ENCODE assay signal across 8 mouse cellular contexts in genomic region chr11:94629199-94629883, GRCm38 (mm10). TPM values are rescaled to one million over a fixed set of nuclear protein-coding genes. Genes with fewer than 3 reads are reported as not detected.
DNase-seq lines count a peak whose midpoint lies in the region; ATAC-seq and TF ChIP-seq lines count a peak whose summit lies in the region.

TSS of gene Lrrc59 (plus strand) at chr11:94629767.

- H3K4me2 ChIP-seq in forebrain, embryonic 15.5 days (replicated peaks): peak within 1 kb of the TSS; percentile 80

- intact Hi-C loops in heart, postnatal 25 days (cut with DNase I): no loop called here

- WGBS in forebrain, embryonic 15.5 days: 6% methylated on average over 41 of the region's 41 CpGs
- 2% methylated on average over 41 of the region's 41 CpGs for WGBS in lung, adult 2 months

- no peaks in the 10 kb centered on the region for H3K27me3 ChIP-seq in forebrain, embryonic 15.5 days

- H3K4me3 ChIP-seq in forebrain, embryonic 15.5 days: peak within 1 kb of the TSS; percentile 88
- H3K4me3 ChIP-seq in lung, adult 2 months (replicated peaks; ENCODE audit: extremely low read depth, low read depth, low read length): peak within 1 kb of the TSS; percentile 53

- peaks cover 24% of the 10 kb centered on the region for H3K36me3 ChIP-seq in forebrain, embryonic 15.5 days

- H3K4me1 ChIP-seq in forebrain, embryonic 15.5 days: peaks cover 16% of the 10 kb centered on the region
- H3K4me1 ChIP-seq in lung, adult 2 months (ENCODE audit: control insufficient read depth, insufficient read depth, low read length): peaks cover 4% of the 10 kb centered on the region

- peak within 1 kb of the TSS; percentile 74 for H3K9ac ChIP-seq in forebrain, embryonic 15.5 days (replicated peaks)

- peak; percentile 91 for DNase-seq in ES-CJ7 (ENCODE audit: low read depth, low spot score)
- peak; percentile 90 for DNase-seq in cerebellum, adult 11 months
- DNase-seq in heart, postnatal 25 days (ENCODE audit: low spot score): peak; percentile 89
- DNase-seq in layer of hippocampus, adult 18-20 months (ENCODE audit: low spot score in 2 of 2): peak; percentile 92 to 96
- DNase-seq in lung, adult 2 months: peak; percentile 95
- peak; percentile 87 for DNase-seq in thymus, adult 18-20 months

- H3K27ac ChIP-seq in forebrain, embryonic 15.5 days (replicated peaks): peak within 1 kb of the TSS; percentile 57

- TF ChIP-seq POLR2A in lung, adult 2 months (IDR thresholded peaks at IDR 0.05; ENCODE audit: borderline replicate concordance, extremely low read depth, low read depth, low read length): peak; percentile 63; the same call in 1 of the 2 replicates

- peak; percentile 71 for TF ChIP-seq CTCF in lung, adult 2 months (IDR thresholded peaks at IDR 0.05; ENCODE audit: insufficient read depth, low read length)

- H3K9me3 ChIP-seq in forebrain, embryonic 15.5 days: no peaks in the 10 kb centered on the region

- ATAC-seq in forebrain, embryonic 15.5 days (replicated peaks): peak; percentile 98
- ATAC-seq in neutrophil, adult 5-6 weeks (ENCODE audit: extremely low read depth, insufficient number of reproducible peaks, low FRiP score, poor library complexity, severe bottlenecking): peak; percentile 100

RNA-seq across cellular contexts. Expression of gene Lrrc59, which starts in this region (rescaled TPM):
- polyA plus RNA-seq in forebrain, embryonic 15.5 days (2015; fragmentation: Nextera tagmentation; extraction: Ambion mirVana): 160 and 164 TPM in 2 replicates
- 10 to 100 TPM; 32.1 to 33.4 TPM for total RNA-seq in heart, postnatal 25 days (2021)
- total RNA-seq in layer of hippocampus, adult 18-20 months (2021): 10 to 100 TPM; 78.3 to 87.0 TPM
- polyA plus RNA-seq in lung, adult 2 months (2012; rRNA removed): 41.4 and 46.3 TPM in 2 replicates
- total RNA-seq in neutrophil, adult 5-6 weeks (2017): 37.4 and 38.2 TPM in 2 replicates

Comparison
In these comparisons a context has a peak if more than half of its experiments do, and no peak if none do; other contexts are left out.
1. Peak in every context shown above with its lines: DNase-seq, ATAC-seq, H3K4me3 ChIP-seq and H3K27ac ChIP-seq.